Mouse (Mus musculus) spleen, adult 18-20 months (tissue): ENCODE data around the gene Gm20517.
"Not testable (repeated sequence)": the region's sequence is repeated elsewhere in the genome, so short reads cannot be mapped to it uniquely, and the experiment has no call there.

ENCODE experiments used
- DNase-seq, 2 experiments: peaks; one replicate each; pipeline ENCODE4 v3.0.0; 2022; ENCODE audit warnings: mixed read lengths in 2 of 2

The Gm20517 gene

GRCm38 (mm10) chr17:47597261-47597660 lies 14.1 kb upstream of the Gm20517 start:
- DNase-seq = no peak

- DNase-seq = no peak
Measured at GRCm38 (mm10) chr17:47597838-47598579, 13.4 kb upstream of the Gm20517 start.

GRCm38 (mm10) chr17:47598580-47599304 lies 12.6 kb upstream of the Gm20517 start:
- DNase-seq = not testable (repeated sequence)

- no peak for DNase-seq
Measured at GRCm38 (mm10) chr17:47599511-47600297, 11.7 kb upstream of the Gm20517 start.

GRCm38 (mm10) chr17:47600601-47601388 lies 10.6 kb upstream of the Gm20517 start:
- DNase-seq = no peak

GRCm38 (mm10) chr17:47601389-47601755 lies 10.0 kb upstream of the Gm20517 start:
- no peak for DNase-seq

GRCm38 (mm10) chr17:47602289-47602688 lies 9.1 kb upstream of the Gm20517 start:
- no peak for DNase-seq

- no peak for DNase-seq
Measured at GRCm38 (mm10) chr17:47606220-47606619, 5.2 kb upstream of the Gm20517 start.

GRCm38 (mm10) chr17:47609182-47609581 lies 2.2 kb upstream of the Gm20517 start:
- DNase-seq = no peak

- DNase-seq = no peak
Measured at GRCm38 (mm10) chr17:47611661-47611982, 233 bp downstream of the Gm20517 start.

GRCm38 (mm10) chr17:47614018-47614417 lies 2.6 kb downstream of the Gm20517 start:
- DNase-seq = no peak

- DNase-seq = no peak
Measured at GRCm38 (mm10) chr17:47616119-47616518, 4.7 kb downstream of the Gm20517 start.

GRCm38 (mm10) chr17:47616652-47617051 lies 5.3 kb downstream of the Gm20517 start:
- DNase-seq = no peak

- no peak for DNase-seq
Measured at GRCm38 (mm10) chr17:47617605-47618307, 6.4 kb downstream of the Gm20517 start.

GRCm38 (mm10) chr17:47618556-47619311 lies 7.3 kb downstream of the Gm20517 start:
- no peak for DNase-seq

GRCm38 (mm10) chr17:47622912-47623554 lies 11.6 kb downstream of the Gm20517 start:
- no peak for DNase-seq

- DNase-seq = not testable (repeated sequence)
Measured at GRCm38 (mm10) chr17:47624572-47624971, 13.2 kb downstream of the Gm20517 start.

- no peak for DNase-seq
Measured at GRCm38 (mm10) chr17:47625088-47625487, 13.7 kb downstream of the Gm20517 start.

- DNase-seq = no peak
Measured at GRCm38 (mm10) chr17:47626031-47626430, 14.6 kb downstream of the Gm20517 start.

GRCm38 (mm10) chr17:47627791-47628190 lies 16.4 kb downstream of the Gm20517 start:
- DNase-seq = no peak
